Mouse (Mus musculus): ENCODE data around the gene Eral1.
"Not testable (repeated sequence)": the region's sequence is repeated elsewhere in the genome, so short reads cannot be mapped to it uniquely, and the experiment has no call there.

The Eral1 gene

GRCm38 (mm10) chr11:78087756-78088281, 7.6 kb upstream of the Eral1 start:
- no peak for DNase-seq (ENCODE audit: low spot score)

GRCm38 (mm10) chr11:78086925-78087479, 6.8 kb upstream of the Eral1 start:
- no peak for DNase-seq (ENCODE audit: low spot score)

GRCm38 (mm10) chr11:78083595-78083994, 3.4 kb upstream of the Eral1 start:
- DNase-seq (ENCODE audit: low spot score), result no peak

GRCm38 (mm10) chr11:78074666-78075065, 5.5 kb downstream of the Eral1 start:
- DNase-seq (ENCODE audit: low spot score), result no peak

- no peak for DNase-seq (ENCODE audit: low spot score)
Measured at GRCm38 (mm10) chr11:78074277-78074652, 5.9 kb downstream of the Eral1 start.

- DNase-seq (ENCODE audit: low spot score), result no peak
Measured at GRCm38 (mm10) chr11:78073577-78074276, 6.5 kb downstream of the Eral1 start.

GRCm38 (mm10) chr11:78072425-78073130, 7.6 kb downstream of the Eral1 start:
- no peak for DNase-seq (ENCODE audit: low spot score)

- DNase-seq (ENCODE audit: low spot score), result no peak
Measured at GRCm38 (mm10) chr11:78071938-78072337, 8.2 kb downstream of the Eral1 start.

GRCm38 (mm10) chr11:78069646-78070045, 10.5 kb downstream of the Eral1 start:
- no peak for DNase-seq (ENCODE audit: low spot score)

GRCm38 (mm10) chr11:78069130-78069529, 11.1 kb downstream of the Eral1 start:
- no peak for DNase-seq (ENCODE audit: low spot score)

- no peak for DNase-seq (ENCODE audit: low spot score)
Measured at GRCm38 (mm10) chr11:78067566-78067965, 12.6 kb downstream of the Eral1 start.

GRCm38 (mm10) chr11:78066641-78067040, 13.5 kb downstream of the Eral1 start:
- DNase-seq (ENCODE audit: low spot score), result no peak

GRCm38 (mm10) chr11:78065906-78066305, 14.3 kb downstream of the Eral1 start:
- DNase-seq (ENCODE audit: low spot score), result no peak

GRCm38 (mm10) chr11:78062563-78062962, 17.6 kb downstream of the Eral1 start:
- no peak for DNase-seq (ENCODE audit: low spot score)

GRCm38 (mm10) chr11:78059833-78060757, 20.1 kb downstream of the Eral1 start:
- peak; percentile 86 for DNase-seq (ENCODE audit: low spot score)

- no peak for DNase-seq (ENCODE audit: low spot score)
Measured at GRCm38 (mm10) chr11:78056946-78057345, 23.2 kb downstream of the Eral1 start.

- no peak for DNase-seq (ENCODE audit: low spot score)
Measured at GRCm38 (mm10) chr11:78053078-78053477, 27.1 kb downstream of the Eral1 start.

- DNase-seq (ENCODE audit: low spot score), result not testable (repeated sequence)
Measured at GRCm38 (mm10) chr11:78048637-78049036, 31.5 kb downstream of the Eral1 start.

GRCm38 (mm10) chr11:78044758-78045251, 35.4 kb downstream of the Eral1 start:
- DNase-seq (ENCODE audit: low spot score), result peak; percentile 85

- DNase-seq (ENCODE audit: low spot score), result not testable (repeated sequence)
Measured at GRCm38 (mm10) chr11:78042290-78042870, 37.8 kb downstream of the Eral1 start.

- DNase-seq (ENCODE audit: low spot score), result no peak
Measured at GRCm38 (mm10) chr11:78040878-78041277, 39.3 kb downstream of the Eral1 start.
